Mouse (Mus musculus) heart, adult 11 months (tissue): ENCODE measurements around the gene Ctu1.
"Not testable (repeated sequence)": the region's sequence is repeated elsewhere in the genome, so short reads cannot be mapped to it uniquely, and the experiment has no call there.

Experiments
- DNase-seq: peaks from one replicate; pipeline ENCODE4 v3.0.0; 2022

Gene Ctu1

GRCm38 (mm10) chr7:43671809-43672580 is at the start of gene Ctu1:
TSS of gene Ctu1 (plus strand) at chr7:43672016.
- DNase-seq: peak; percentile 100

- peak; percentile 41 for DNase-seq
Observed at GRCm38 (mm10) chr7:43622927-43623326, 48.9 kb upstream of the Ctu1 start.

GRCm38 (mm10) chr7:43623819-43624218 is 48.0 kb upstream of the Ctu1 start:
- peak; percentile 44 for DNase-seq

- peak; percentile 51 for DNase-seq
Observed at GRCm38 (mm10) chr7:43625065-43625464, 46.8 kb upstream of the Ctu1 start.

- DNase-seq: no peak
Observed at GRCm38 (mm10) chr7:43625794-43626422, 45.9 kb upstream of the Ctu1 start.

DNA sequence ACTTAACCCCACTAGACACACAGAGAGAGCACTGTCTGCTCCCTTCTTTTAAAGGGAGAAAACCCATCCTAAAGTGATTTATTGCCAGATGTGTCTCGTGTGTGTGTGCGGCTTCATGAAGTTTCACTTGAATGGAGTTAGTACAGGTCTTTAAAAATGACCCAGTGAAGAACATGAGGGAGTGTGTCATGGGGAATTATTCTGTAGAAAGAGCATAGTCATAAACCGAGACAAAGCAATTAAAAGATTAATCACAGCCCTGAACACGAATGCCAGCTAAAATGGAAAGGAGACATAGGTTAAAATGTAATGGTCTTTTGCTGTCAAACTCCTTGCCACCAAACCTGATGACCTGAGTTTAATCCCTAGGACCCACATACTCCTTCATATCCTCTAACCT is 37.9 kb upstream of the Ctu1 start:
- DNase-seq: no peak

DNA sequence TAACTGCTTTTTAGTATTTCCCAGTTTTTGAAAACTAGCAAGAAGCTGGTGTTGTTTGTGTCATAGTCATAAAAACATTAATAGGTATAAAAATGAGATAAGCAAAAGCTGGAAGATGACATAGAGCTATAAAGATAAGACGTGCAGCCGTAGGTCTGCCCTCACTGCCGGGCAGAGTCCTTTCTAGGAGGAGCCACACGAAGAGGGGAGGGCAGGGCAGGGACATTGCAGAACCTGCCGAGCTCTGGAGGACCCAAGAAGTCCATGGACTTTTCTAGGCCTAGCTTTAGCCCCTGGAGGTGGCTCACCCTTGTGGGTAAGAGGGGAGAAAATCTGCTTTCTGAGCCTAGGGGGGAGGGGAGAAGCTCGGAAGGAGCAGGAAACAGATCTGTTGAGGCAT is 37.3 kb upstream of the Ctu1 start, which contains the start of gene Ceacam18:
Gene Ceacam18, plus strand, starts transcription at position 208 of the 400 bp plus-strand sequence.
- DNase-seq: no peak

DNA sequence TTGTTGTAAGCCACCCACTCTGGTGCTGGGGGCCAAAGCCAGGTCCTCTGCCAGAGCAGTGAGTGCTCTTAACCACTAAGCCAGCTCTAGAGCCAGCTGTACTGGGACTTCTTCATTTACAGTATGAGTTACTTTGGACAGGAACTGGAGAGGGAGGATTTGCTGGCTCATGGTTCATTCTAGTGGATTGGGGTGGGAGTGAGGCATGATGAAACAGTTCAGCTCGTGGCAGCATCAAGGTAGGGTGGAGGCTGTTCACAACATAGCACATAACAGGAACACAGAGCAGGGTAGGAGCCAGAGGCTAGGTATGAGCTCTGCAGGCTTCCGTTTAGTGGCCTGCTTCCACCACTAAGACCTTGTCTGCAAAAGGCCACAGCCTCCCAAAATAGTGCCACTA is 35.6 kb upstream of the Ctu1 start:
- no peak for DNase-seq

GRCm38 (mm10) chr7:43637118-43637517 is 34.7 kb upstream of the Ctu1 start:
- no peak for DNase-seq

DNA sequence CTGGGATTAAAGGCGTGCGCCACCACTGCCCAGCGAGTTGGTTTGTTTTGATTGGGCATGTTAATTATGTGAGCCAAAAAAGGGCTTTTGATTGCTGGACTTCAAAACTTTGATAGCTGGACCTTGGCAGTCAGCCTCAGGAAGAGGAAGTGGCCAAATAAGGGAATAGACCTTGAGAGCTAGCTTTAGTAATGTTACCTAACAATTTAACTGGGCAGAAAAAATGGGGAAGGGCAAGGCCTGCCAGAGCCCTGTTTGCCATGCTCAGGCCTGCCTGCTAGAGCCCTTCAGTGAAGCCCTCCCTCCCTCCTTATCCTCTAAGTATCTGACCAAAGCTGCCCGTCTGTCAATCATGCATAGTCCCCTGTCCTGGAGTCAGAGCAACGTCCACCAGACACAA is 29.2 kb upstream of the Ctu1 start:
- no peak for DNase-seq

DNA sequence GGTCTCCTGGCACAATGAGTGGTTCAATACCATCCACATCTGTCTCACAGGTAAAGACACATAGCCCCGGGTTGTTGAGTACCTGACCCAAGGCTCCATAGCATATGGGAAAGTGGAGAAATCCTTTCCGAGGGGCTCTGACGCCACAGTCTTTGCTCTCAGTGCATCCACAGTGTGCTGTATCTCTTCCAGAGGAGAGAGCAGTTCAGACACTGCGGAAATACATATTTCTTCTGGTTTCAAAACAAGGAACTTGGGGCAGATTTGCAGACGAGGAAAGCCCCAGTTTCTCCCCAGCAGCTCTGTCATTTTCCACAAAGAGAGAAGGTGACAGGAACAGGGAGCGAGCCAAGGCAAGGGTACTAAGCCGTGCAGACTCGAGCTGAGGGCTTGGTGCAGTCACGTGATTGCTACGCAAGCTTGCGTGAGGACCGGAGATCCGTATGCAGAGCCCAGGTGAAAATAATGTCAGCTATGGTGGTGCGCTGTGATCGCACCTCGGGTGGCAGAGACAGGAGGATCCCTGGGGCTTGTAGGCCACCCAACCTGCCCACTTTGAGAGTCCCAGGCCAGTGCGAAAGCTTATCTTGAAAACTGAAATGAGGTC is 28.7 kb upstream of the Ctu1 start:
- DNase-seq: no peak

DNA sequence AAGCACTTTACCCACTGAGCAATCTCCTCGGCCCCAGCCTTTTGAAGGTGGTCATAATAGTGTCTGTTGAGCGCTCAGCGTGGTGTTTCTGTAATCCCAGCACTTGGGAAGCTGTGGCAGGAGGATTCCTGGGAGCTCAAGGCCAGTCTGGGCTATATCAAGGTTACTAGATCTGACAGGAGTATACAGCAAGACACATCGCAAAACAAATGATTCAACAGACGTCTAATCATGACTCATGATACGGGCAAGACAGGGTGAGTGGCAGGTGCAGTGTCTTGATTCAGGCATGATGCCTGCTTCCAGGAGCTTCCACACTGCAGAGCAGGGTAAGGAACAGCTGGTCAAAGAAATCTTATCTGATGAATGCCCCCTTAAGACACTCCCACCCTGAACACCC is 19.1 kb upstream of the Ctu1 start:
- no peak for DNase-seq

DNA sequence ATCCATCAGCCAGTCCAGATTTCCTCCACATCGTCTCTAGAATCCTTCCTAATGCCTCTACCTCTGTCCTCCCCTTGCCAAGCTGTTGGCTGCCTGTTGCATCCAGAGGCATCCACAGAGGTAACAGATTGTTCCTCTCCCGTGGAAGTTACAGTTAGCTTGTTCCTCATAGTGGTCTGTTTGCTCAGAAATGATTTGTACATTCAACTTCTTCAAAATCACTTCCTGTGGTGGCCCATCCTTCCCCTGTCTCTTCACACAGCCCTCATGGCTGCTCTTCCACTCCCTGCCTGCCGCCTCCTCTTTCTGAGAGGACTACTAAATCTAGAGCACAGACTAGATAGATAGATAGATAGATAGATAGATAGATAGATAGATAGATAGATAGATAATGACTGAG is 17.3 kb upstream of the Ctu1 start:
- DNase-seq: no peak

DNA sequence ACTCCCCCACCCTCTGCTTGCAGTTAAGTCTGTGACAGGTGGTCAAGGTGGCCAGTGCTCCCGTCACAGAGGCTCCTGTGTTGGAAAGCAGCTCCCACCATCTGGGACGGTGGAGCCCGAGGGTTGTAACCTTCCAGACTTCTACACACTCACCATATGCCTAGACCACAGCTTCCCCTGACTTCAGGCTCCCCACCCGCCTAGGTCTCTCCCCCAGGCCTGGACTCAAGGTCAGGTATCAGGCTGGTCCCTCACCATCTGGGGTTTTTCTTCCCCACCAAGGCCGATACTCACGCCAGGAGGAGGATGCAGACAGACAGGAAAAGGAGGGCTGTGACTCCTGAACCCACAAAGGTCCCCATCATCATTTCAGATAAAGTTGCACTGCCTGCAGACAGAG is 15.6 kb upstream of the Ctu1 start:
- DNase-seq: no peak

DNA sequence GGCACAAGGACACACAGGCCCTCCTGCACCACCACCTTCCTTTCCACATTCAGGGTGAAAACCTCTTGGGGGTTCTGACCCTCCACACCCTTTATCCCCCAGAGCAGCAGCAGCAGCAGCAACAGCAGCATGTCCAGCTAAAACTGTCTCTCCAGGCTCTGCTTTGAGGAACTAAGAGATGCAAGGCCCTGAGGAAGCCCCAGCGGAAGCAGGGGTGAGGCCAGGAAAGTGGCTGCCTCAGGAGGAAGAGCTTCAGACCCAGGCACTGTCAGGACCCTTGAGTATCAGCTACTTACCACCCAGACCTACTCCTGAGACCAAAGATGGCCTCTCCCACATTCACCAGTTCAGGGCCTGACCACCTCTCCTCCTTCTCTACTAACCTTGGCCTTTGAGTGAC is 11.8 kb upstream of the Ctu1 start, which contains the start of gene Siglece:
Gene Siglece, minus strand, starts transcription at position 160 of the 400 bp plus-strand sequence.
- peak; percentile 92 for DNase-seq

GRCm38 (mm10) chr7:43662804-43663203 is 9.0 kb upstream of the Ctu1 start:
- DNase-seq: no peak

GRCm38 (mm10) chr7:43667221-43667620 is 4.6 kb upstream of the Ctu1 start:
- not testable (repeated sequence) for DNase-seq

GRCm38 (mm10) chr7:43668582-43668981 is 3.2 kb upstream of the Ctu1 start:
- no peak for DNase-seq

- no peak for DNase-seq
Observed at GRCm38 (mm10) chr7:43671064-43671808, 580 bp upstream of the Ctu1 start.

- peak; percentile 90 for DNase-seq
Observed at GRCm38 (mm10) chr7:43672581-43673260, 905 bp downstream of the Ctu1 start.

DNA sequence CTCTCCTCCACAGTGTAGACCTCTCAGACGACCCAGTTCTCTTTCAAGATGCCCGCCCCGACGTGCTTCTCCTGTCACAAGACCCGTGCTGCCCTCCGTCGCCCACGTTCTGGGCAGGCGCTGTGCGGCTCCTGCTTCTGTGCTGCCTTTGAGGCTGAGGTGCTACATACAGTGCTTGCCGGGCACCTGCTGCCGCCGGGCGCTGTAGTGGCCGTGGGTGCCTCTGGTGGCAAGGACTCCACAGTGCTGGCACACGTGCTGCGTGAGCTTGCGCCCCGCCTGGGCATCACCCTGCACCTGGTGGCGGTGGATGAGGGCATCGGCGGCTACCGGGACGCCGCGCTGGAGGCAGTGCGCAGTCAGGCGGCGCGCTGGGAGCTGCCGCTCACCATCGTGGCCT is 3.3 kb downstream of the Ctu1 start:
- DNase-seq: no peak

DNA sequence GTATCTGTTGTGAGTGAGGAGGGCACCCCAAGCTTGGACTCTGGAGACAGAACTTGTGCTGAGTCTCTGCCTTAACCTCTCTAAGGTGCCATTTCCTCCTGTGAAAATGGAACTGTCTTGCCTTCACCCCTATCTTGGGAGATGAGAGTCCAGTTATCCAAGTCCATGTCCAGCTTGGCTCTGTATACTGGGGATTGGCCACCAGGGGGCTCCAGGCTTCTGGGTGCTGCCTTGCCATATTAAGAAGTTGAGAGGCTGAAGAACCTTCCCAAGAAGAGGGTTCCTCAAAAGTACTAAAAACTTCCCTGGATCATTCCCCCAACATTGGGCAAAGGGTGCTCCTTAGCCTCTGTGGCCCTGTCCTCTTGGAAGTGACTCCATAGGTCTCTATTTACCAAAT is 6.7 kb downstream of the Ctu1 start:
- DNase-seq: peak; percentile 92

DNA sequence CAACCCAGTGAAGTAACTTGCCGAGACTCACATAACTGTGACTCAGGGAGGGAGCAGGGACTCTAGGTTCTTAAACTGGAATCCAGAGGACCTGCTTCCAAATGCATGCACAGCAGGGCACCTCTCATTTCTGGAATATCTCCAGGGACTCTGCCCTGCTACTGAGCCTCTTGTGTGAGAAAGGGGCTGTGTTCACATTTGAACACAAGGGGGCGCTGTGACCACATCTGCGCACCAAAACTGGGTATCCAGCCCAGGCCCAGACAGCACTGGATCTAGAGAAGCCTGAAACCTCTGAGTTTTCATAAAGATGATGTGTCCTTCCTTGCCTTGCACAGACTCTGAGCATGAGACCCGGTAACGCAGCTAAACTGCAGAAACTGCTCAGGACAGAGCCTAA is 9.1 kb downstream of the Ctu1 start:
- DNase-seq: peak; percentile 92
